ENCODE assay signal across 10 mouse cellular contexts in the genomic region with DNA sequence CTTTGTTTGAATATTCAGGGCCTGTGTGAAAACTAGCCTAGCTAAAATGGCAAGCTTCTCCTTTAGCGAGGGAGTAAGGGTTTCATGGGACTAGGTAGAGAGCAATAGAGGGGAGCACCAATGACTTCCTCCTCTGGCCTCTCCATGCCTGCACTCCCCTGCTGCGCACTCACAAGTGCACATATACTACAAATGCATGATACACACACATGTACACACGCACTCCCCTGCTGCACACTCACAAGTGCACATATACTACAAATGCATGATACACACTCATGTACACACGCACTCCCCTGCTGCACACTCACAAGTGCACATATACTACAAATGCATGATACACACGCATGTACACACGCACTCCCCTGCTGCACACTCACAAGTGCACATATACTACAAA. TPM values are rescaled to one million over a fixed set of nuclear protein-coding genes. Genes with fewer than 3 reads are reported as not detected.
"Had no signal": no experiment of that assay in that cellular context is flagged by ENCODE, and none has a peak within 500 bp of the region (broad histone marks: within the 10 kb centered on the region; RNA-seq: fewer than 3 reads in every experiment).

No protein-coding gene starts in this region.

RNA-seq across cellular contexts. Expression of gene Ranbp3l, which starts 47.7 kb away (rescaled TPM):
- total RNA-seq: megakaryocyte progenitor cell, adult 5-6 weeks; megakaryocyte, adult 5-6 weeks; megakaryocyte-erythroid progenitor cell, adult 5-6 weeks; monocyte, adult 5-6 weeks had no signal
- polyA plus RNA-seq: limb, embryonic 10.5 days; limb, embryonic 11.5 days; limb, embryonic 12.5 days; macrophage; myocyte; neural tube, embryonic 11.5 days had no signal
